Mouse (Mus musculus): Measurements from ENCODE around the gene Gm10778. TPM values are rescaled to one million over a fixed set of nuclear protein-coding genes. Genes with fewer than 3 reads are reported as not detected.
A peak's percentile ranks its signal among the peaks of the same experiment; 100 is the strongest.
"Not testable (repeated sequence)": the region's sequence is repeated elsewhere in the genome, so short reads cannot be mapped to it uniquely, and the experiment has no call there.

Gm10778 gene
- polyA plus RNA-seq, 1 experiment from 2014 or later, result 4.2 TPM

DNA sequence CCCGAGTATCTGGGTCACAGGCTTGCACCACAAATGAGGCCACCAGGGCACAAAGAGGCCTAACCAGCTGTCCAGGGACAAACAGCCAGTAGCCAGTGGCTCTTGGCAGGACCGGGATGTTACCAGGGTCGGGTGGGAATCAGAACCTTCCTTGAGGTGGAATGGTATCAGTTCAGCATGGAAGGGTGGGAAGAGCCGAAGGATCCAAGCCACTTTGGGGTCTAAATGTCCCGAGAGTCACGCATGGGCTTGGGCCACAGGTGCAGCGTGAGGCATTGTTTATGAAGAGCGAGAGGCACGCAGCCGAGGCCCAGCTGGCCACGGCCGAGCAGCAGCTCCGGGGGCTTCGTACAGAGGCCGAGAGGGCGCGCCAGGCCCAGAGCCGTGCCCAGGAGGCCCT, 4.1 kb upstream of the Gm10778 start:
- ATAC-seq (ENCODE audit: insufficient number of reproducible peaks, low FRiP score, low TSS enrichment, low read depth), result no peak
- Histone ChIP-seq H3K4me2 (replicated peaks) (no peak overlapping the region), H3K27ac (replicated peaks) (no peak overlapping the region), H3K4me3 (replicated peaks) (no peak overlapping the region), H3K36me3 (no peaks in the 10 kb centered on the region), H3K27me3 (no peaks in the 10 kb centered on the region), H3K9me3 (replicated peaks) (no peaks in the 10 kb centered on the region), H3K4me1 (peaks cover 25% of the 10 kb centered on the region), H3K9ac (no peak overlapping the region)
- 94% methylated on average over 18 of the region's 18 CpGs for WGBS

DNA sequence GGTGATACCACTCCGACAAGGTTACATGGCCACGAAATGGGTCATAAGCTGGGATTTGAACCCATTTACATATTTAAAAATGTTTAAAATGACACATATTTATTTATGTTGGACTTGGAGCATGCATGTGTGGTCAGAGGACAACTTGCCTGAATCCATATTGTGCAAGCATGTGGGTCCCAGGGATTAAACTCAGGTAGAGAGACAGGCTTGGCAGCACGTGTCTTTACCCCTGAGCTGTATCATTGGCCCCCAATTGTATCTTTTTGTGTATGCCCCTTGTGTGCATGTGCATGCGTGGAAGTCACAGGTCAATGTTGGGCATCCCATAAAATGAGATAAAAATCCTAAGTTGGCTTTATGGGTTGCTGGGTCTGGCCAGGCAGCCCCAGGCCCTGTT, 3.5 kb upstream of the Gm10778 start:
- H3K9ac ChIP-seq, result no peak overlapping the region
- H3K27me3 ChIP-seq, result no peaks in the 10 kb centered on the region
- H3K4me3 ChIP-seq (replicated peaks), result no peak overlapping the region
- no peak overlapping the region for H3K27ac ChIP-seq (replicated peaks)
- H3K9me3 ChIP-seq (replicated peaks), result no peaks in the 10 kb centered on the region
- H3K36me3 ChIP-seq, result no peaks in the 10 kb centered on the region
- no peak overlapping the region for H3K4me2 ChIP-seq (replicated peaks)
- 88% methylated on average over 4 of the region's 4 CpGs for WGBS
- peaks cover 28% of the 10 kb centered on the region for H3K4me1 ChIP-seq
- no peak for ATAC-seq (ENCODE audit: insufficient number of reproducible peaks, low FRiP score, low TSS enrichment, low read depth)

DNA sequence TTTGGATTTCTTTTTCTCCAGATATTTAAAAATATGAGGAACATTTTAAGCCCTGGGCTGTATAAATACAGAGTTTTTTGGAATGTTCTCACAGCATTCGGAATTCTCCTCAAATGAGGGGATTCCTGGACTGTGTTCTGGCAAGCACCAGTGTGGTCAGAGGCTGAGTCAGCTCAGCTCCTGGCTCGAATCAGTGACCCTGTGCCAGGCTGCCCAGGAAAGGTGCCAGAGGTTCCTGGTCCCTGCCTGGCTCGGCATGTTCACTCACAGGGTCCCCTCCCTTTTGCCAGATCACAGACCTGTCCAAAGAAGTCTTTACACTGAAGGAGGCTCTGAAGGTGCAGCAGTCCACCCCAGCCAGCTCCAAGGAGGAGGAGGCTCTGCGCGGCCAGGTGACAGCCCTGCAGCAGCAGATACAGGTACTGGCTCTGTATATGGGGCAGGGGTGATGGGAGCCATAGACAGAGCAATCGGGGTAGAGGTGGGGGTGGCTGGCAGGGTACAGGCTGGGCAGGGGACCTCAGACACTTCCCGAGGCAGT, 2.8 kb upstream of the Gm10778 start:
- Histone ChIP-seq H3K4me1 (peaks cover 28% of the 10 kb centered on the region), H3K4me3 (replicated peaks) (no peak overlapping the region), H3K27ac (replicated peaks) (no peak overlapping the region), H3K4me2 (replicated peaks) (no peak overlapping the region), H3K9me3 (replicated peaks) (no peaks in the 10 kb centered on the region), H3K36me3 (0 out of 2 replicates have a peak, but pooled peaks cover 6% of the 10 kb centered on the region), H3K9ac (no peak overlapping the region), H3K27me3 (no peaks in the 10 kb centered on the region)
- no peak for ATAC-seq (ENCODE audit: insufficient number of reproducible peaks, low FRiP score, low TSS enrichment, low read depth)
- WGBS, result 76% methylated on average over 7 of the region's 7 CpGs

DNA sequence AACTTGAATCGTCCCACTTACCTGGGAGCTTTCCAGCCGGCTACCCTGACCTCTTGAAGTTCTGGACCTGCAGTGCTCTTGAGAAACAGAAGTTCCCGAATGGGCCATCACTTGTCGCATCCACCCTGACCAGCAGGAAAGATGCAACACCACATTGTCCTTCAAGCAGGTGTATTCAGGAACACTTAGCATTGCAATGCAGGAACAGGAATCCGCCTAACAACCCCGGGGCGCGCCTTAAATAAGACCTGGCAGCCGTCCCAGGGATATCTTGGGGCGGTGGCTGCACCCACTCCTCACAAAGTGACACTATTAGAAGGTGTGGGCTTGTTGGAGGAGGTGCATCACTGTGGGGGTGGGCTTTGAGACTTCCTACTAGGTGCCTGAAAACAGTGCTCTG, 6.3 kb downstream of the Gm10778 start:
- 97% methylated on average over 10 of the region's 10 CpGs for WGBS
- Histone ChIP-seq H3K9me3 (replicated peaks) (peaks cover 49% of the 10 kb centered on the region), H3K4me1 (0 out of 2 replicates have a peak, but pooled peaks cover 2% of the 10 kb centered on the region), H3K27me3 (no peaks in the 10 kb centered on the region), H3K9ac (no peak overlapping the region), H3K27ac (replicated peaks) (no peak overlapping the region), H3K36me3 (peaks cover 45% of the 10 kb centered on the region), H3K4me3 (replicated peaks) (no peak overlapping the region), H3K4me2 (replicated peaks) (no peak overlapping the region)
- ATAC-seq (ENCODE audit: insufficient number of reproducible peaks, low FRiP score, low TSS enrichment, low read depth), result no peak

DNA sequence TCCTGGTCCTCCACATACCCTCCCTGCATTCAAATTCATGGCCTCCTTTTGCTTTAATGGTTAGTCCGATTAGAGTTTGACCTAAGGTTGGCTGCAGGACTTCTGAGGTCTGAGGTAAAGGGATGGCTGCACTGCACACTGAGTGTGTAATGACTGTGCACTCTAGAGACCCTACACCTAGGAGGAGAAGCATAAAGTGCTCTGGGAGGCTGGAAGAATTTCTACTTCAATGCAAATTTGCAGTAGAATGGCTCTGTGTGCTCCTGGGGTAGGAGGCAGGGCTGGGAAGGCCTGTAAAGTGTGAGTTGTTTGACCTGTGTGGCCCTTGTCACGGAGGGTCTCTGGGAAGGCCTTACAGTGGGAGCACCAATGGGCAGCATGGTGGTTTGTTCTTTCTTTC, 7.3 kb downstream of the Gm10778 start:
- 98% methylated on average over 2 of the region's 2 CpGs for WGBS
- no peak for ATAC-seq (ENCODE audit: insufficient number of reproducible peaks, low FRiP score, low TSS enrichment, low read depth)
- Histone ChIP-seq H3K36me3 (peaks cover 38% of the 10 kb centered on the region), H3K4me1 (no peaks in the 10 kb centered on the region), H3K9me3 (replicated peaks) (peaks cover 53% of the 10 kb centered on the region), H3K4me2 (replicated peaks) (no peak overlapping the region), H3K9ac (no peak overlapping the region), H3K27me3 (no peaks in the 10 kb centered on the region), H3K4me3 (replicated peaks) (no peak overlapping the region), H3K27ac (replicated peaks) (no peak overlapping the region)

DNA sequence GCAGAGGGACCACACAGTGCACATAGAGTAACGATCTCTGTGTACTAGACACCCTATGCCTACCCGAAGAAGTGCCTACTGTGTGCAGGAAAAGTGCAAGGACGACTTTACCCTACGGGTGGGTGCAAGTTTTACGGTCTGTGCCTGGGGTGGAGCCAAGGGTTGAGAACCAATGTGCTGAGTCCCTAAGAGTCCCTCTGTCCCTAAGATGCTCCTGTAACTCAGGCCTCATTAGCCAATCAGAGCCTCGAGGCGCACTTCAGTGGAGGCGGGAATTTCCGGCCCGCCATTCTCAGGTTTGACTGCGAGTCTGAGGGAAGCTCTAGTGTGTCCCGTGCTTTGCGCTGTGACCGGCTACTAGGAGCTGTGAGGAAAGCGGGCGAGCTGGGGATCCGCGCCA, 38.3 kb downstream of the Gm10778 start:
- no CpG with 5 or more reads among the region's 18 CpGs for WGBS
- not testable (repeated sequence) for ATAC-seq (ENCODE audit: insufficient number of reproducible peaks, low FRiP score, low TSS enrichment, low read depth); H3K27ac ChIP-seq (replicated peaks)

DNA sequence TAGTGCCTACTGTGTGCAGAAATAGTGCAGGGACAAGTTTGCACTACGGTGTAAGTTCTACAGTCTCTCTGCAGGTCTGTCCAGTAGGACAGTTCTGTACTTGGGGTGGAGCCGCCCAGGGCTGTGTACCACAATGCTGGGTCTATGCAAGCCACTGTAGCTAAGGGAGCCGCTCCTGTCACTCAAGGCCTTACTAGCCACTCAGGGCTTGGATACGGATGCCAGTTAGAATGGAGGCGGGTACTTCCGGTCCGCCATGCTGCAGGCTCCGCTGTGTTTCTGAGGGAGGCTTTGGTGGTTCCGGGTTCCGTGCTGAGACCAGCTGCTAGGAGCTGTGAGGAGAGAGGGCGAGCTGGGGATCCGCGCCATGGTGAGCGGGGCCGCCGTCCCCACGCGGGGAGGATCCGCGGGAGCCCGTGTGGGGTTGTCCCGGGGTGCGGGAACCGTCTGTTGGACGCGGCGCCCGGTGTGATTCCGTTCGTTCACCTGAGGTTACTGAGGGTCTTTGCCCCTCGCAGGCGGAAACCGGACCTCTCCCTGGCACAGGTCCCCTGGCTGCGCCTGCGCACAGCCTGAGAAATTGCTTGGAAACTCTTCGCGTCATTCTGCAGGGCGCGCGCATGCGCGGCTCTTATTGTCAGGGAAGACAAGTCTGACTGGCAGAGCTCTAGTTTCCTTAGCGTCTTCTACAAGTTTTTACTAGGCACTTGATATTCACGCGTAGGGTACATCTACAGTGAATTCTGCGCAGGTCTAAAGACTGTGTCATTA, 55.9 kb downstream of the Gm10778 start, which contains the start of gene Zfp433:
Gene Zfp433, plus strand, starts transcription at position 295 of the 771 bp plus-strand sequence.
- not testable (repeated sequence) for H3K9ac ChIP-seq; H3K4me1 ChIP-seq; H3K4me2 ChIP-seq (replicated peaks); H3K36me3 ChIP-seq; H3K9me3 ChIP-seq (replicated peaks); H3K27ac ChIP-seq (replicated peaks); H3K4me3 ChIP-seq (replicated peaks); H3K27me3 ChIP-seq
- WGBS, result no CpG with 5 or more reads among the region's 46 CpGs
- peak; percentile 98 for ATAC-seq (ENCODE audit: insufficient number of reproducible peaks, low FRiP score, low TSS enrichment, low read depth)

More for the DNA sequence above, 38.3 kb downstream of the Gm10778 start:
- H3K4me1 ChIP-seq; H3K27me3 ChIP-seq; H3K36me3 ChIP-seq; H3K9ac ChIP-seq; H3K4me2 ChIP-seq (replicated peaks); H3K9me3 ChIP-seq (replicated peaks); H3K4me3 ChIP-seq (replicated peaks): not testable (repeated sequence)

Other genes starting within 250 kb of the Gm10778 start
- gene Nfic, start 193.4 kb upstream of the Gm10778 start, polyA plus RNA-seq (2015; fragmentation: Nextera tagmentation; extraction: Ambion mirVana), result 138 and 139 TPM in 2 replicates
- 1.4 and 1.6 TPM in 2 replicates for gene Celf5, start 166.3 kb upstream of the Gm10778 start, polyA plus RNA-seq (2015; fragmentation: Nextera tagmentation; extraction: Ambion mirVana)
- 81.9 and 89.1 TPM in 2 replicates for gene Ncln, start 152.7 kb upstream of the Gm10778 start, polyA plus RNA-seq (2015; fragmentation: Nextera tagmentation; extraction: Ambion mirVana)
- gene S1pr4, start 148.9 kb upstream of the Gm10778 start, polyA plus RNA-seq (2015; fragmentation: Nextera tagmentation; extraction: Ambion mirVana), result 0.77 and 1.1 TPM in 2 replicates
- 4.9 and 6.4 TPM in 2 replicates for gene Gna15, start 124.8 kb upstream of the Gm10778 start, polyA plus RNA-seq (2015; fragmentation: Nextera tagmentation; extraction: Ambion mirVana)
- 89.1 and 89.2 TPM in 2 replicates for gene Gna11, start 103.9 kb upstream of the Gm10778 start, polyA plus RNA-seq (2015; fragmentation: Nextera tagmentation; extraction: Ambion mirVana)
- 642 and 649 TPM in 2 replicates for gene Aes, start 89.6 kb upstream of the Gm10778 start, polyA plus RNA-seq (2015; fragmentation: Nextera tagmentation; extraction: Ambion mirVana)
- gene Tle2, start 74.5 kb upstream of the Gm10778 start, polyA plus RNA-seq (2015; fragmentation: Nextera tagmentation; extraction: Ambion mirVana), result 63.1 and 73.7 TPM in 2 replicates
- 16.4 and 19.6 TPM in 2 replicates for gene Tle6, start 48.0 kb upstream of the Gm10778 start, polyA plus RNA-seq (2015; fragmentation: Nextera tagmentation; extraction: Ambion mirVana)
- gene BC025920, start 42.8 kb upstream of the Gm10778 start, polyA plus RNA-seq (2015; fragmentation: Nextera tagmentation; extraction: Ambion mirVana), result 0.84 and 1.3 TPM in 2 replicates
- gene Sirt6, start 21.3 kb upstream of the Gm10778 start, polyA plus RNA-seq (2015; fragmentation: Nextera tagmentation; extraction: Ambion mirVana), result 40.5 and 41.0 TPM in 2 replicates
- gene Ankrd24, start 20.5 kb upstream of the Gm10778 start, polyA plus RNA-seq (2015; fragmentation: Nextera tagmentation; extraction: Ambion mirVana), result 14.5 and 15.0 TPM in 2 replicates
- 13.1 and 13.7 TPM in 2 replicates for gene Zfp433, start 55.8 kb downstream of the Gm10778 start, polyA plus RNA-seq (2015; fragmentation: Nextera tagmentation; extraction: Ambion mirVana)
- 7.6 and 9.6 TPM in 2 replicates for gene Gm3055, start 122.1 kb downstream of the Gm10778 start, polyA plus RNA-seq (2015; fragmentation: Nextera tagmentation; extraction: Ambion mirVana)
- 2.6 and 3.0 TPM in 2 replicates for gene Gm4767, start 163.1 kb downstream of the Gm10778 start, polyA plus RNA-seq (2015; fragmentation: Nextera tagmentation; extraction: Ambion mirVana)
- gene Gm32687, start 214.9 kb downstream of the Gm10778 start, polyA plus RNA-seq (2015; fragmentation: Nextera tagmentation; extraction: Ambion mirVana), result 7.9 and 8.0 TPM in 2 replicates